Mouse (Mus musculus) kidney, adult 2 months (tissue): ENCODE data around the gene Fosl1.

Source experiments
- CTCF ChIP-seq: fragments of 200-500 bp; conservative IDR thresholded peaks from 2 replicates; pipeline ENCODE4 v1.5.1; 2011; ENCODE audit warnings: low read depth, mild to moderate bottlenecking, control low read depth, low read length, moderate library complexity, mixed read lengths; ENCODE audit not compliant: insufficient read depth, insufficient read length
- POLR2A ChIP-seq: fragments of 200-500 bp; IDR thresholded peaks from one replicate; pipeline ENCODE4 v1.6.1; 2011; ENCODE audit warnings: low read depth, low read length, control low read depth

DNA sequence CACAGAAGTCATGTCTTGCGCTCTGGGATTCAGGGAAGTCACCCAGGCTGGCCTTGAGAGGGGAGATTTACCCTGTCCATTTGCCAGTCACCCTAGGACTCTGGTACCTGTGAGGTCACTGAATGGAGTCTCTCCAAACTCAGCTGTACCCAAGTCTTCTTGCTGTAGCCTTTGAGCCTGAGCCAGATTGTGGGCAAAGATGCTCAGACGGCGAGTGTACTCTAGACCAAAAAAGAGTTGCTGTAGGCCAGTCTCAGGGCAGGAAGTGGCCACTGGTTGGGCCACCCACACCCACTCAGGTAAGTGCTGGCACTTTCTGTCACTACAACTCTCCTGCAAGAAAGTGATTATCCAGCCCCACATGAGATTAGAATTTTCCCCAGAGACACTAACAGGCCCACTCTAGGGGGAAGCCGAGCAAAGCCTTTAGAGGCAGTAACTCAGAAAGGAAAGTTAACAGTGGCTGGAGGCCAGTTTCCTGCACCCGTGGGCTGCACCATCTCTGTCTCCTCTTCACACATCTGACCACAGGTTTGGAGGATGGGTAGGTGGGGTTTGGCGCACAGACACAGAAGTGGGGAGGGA lies 19.7 kb downstream of the Fosl1 start:
- no peak for TF ChIP-seq CTCF
- TF ChIP-seq POLR2A: no peak
